Mouse (Mus musculus) neutrophil, adult 5-6 weeks (primary cell): ENCODE results near the gene Nepn. TPM values are rescaled to one million over a fixed set of nuclear protein-coding genes. Genes with fewer than 3 reads are reported as not detected.

ENCODE experiments used
- ATAC-seq: fragments of 151-379, 151-347 bp; 2 replicates; pipeline ENCODE4 v1.8.0; 2017; ENCODE audit warnings: mild to moderate bottlenecking, moderate TSS enrichment; ENCODE audit not compliant: insufficient number of reproducible peaks, poor library complexity, low FRiP score, severe bottlenecking; ENCODE audit errors: extremely low read depth
- total RNA-seq: library from RNA; stranded (forward); fragments of 200-1000 nt; gene quantifications from 2 replicates; pipeline ENCODE4 v1.2.3, GENCODE M21; 2017

The Nepn gene
- total RNA-seq, 1 experiment from 2014 or later, result not detected

GRCm38 (mm10) chr10:52396647-52397046 lies 7.9 kb downstream of the Nepn start:
- ATAC-seq, result no peak

- ATAC-seq, result no peak
Observed at GRCm38 (mm10) chr10:52398715-52399114, 9.9 kb downstream of the Nepn start.

GRCm38 (mm10) chr10:52399722-52400121 lies 10.9 kb downstream of the Nepn start:
- no peak for ATAC-seq

- no peak for ATAC-seq
Observed at GRCm38 (mm10) chr10:52405160-52405559, 16.4 kb downstream of the Nepn start.

- ATAC-seq, result no peak
Observed at GRCm38 (mm10) chr10:52407526-52407925, 18.8 kb downstream of the Nepn start.

GRCm38 (mm10) chr10:52415020-52415419 lies 26.2 kb downstream of the Nepn start:
- ATAC-seq, result no peak

- no peak for ATAC-seq
Observed at GRCm38 (mm10) chr10:52416458-52416857, 27.7 kb downstream of the Nepn start.

- ATAC-seq, result peak; percentile 97
Observed at GRCm38 (mm10) chr10:52417299-52417997, 28.7 kb downstream of the Nepn start, which contains the start of gene Nus1. Gene Nus1, plus strand, starts transcription at chr10:52417547.

- peak; percentile 25; the same call in 1 of the 2 replicates for ATAC-seq
Observed at GRCm38 (mm10) chr10:52417998-52418860, 29.5 kb downstream of the Nepn start.

- no peak for ATAC-seq
Observed at GRCm38 (mm10) chr10:52418931-52419330, 30.2 kb downstream of the Nepn start.

- ATAC-seq, result no peak
Observed at GRCm38 (mm10) chr10:52419402-52419801, 30.6 kb downstream of the Nepn start.

GRCm38 (mm10) chr10:52420526-52420925 lies 31.8 kb downstream of the Nepn start:
- no peak for ATAC-seq

GRCm38 (mm10) chr10:52421716-52422115 lies 32.9 kb downstream of the Nepn start:
- no peak for ATAC-seq

- ATAC-seq, result peak; percentile 54; the same call in 1 of the 2 replicates
Observed at GRCm38 (mm10) chr10:52423097-52423496, 34.3 kb downstream of the Nepn start.

GRCm38 (mm10) chr10:52426314-52426980 lies 37.7 kb downstream of the Nepn start:
- no peak for ATAC-seq

- ATAC-seq, result no peak
Observed at GRCm38 (mm10) chr10:52427634-52428415, 39.1 kb downstream of the Nepn start.

- no peak for ATAC-seq
Observed at GRCm38 (mm10) chr10:52430953-52431352, 42.2 kb downstream of the Nepn start.

- no peak for ATAC-seq
Observed at GRCm38 (mm10) chr10:52434836-52435235, 46.1 kb downstream of the Nepn start.
